Mouse (Mus musculus): ENCODE data around the gene Olfr345.

Gene Olfr345

DNA sequence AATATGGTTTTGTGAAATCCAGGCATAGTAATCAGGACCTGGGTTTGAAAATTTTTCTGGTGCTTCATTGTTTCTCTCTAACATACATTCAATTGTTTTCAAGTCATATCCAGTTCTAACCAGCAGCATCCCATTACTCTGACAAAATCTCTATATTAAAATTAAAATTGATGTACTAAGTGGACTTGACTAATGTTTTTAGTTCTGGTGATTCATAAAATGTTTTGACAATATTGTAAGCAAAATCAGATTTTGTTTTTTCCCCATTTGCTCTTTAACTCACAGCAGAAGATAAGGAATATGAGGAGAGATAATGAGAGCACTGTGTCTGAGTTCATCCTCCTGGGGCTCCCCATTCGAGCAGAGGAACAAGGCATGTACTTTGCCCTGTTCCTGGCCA lies at the start of gene Olfr345:
Gene Olfr345 (plus strand): TSS at position 301 of the 400 bp plus-strand sequence.
- no peak for DNase-seq

DNA sequence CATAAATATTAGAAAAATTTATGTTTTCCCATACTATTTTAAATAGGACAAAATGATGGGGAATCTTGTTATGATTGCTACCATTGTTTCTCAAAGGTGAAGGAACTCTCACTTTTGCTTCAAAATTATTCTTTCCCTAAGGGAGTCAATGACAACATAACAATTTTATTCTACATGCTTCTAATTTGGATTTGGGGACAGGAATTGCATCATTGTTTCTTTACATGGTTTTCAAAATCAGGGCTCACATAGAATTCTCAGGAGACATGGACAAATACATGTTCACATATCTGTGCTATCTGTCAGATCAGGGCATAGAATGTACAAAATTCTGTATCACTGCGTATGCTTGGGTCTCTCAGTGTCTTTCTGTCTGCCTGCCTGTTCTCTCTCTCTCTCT lies 45.6 kb downstream of the Olfr345 start, which contains the start of gene Olfr346:
Gene Olfr346 (plus strand): TSS at position 301 of the 400 bp plus-strand sequence.
- no peak for DNase-seq

Data from heart, adult 11 months (tissue).